Mouse (Mus musculus) liver, embryonic 14.5 days (tissue): Measurements from ENCODE around the gene Dhx58. TPM values are rescaled to one million over a fixed set of nuclear protein-coding genes. Genes with fewer than 3 reads are reported as not detected.

Experiments
- ATAC-seq: fragments of 200-750 bp; cut with Nextera tagmentation; 2 replicates; pipeline ENCODE4 v1.8.0; 2017; ENCODE audit warnings: moderate number of reproducible peaks, mild to moderate bottlenecking, moderate library complexity; ENCODE audit not compliant: insufficient read depth
- DNase-seq, 3 experiments: peaks; one replicate each; pipeline ENCODE4 v3.0.0-alpha.2; 2012 to 2013; ENCODE audit warnings: low read depth in 3 of 3, low spot score in 3 of 3
- H3K27ac ChIP-seq: fragments of 300-500 bp; sonication (generic); 2 replicates; pipeline ENCODE4 v1.5.1; 2014; ENCODE audit warnings: moderate library complexity, mild to moderate bottlenecking, control low read depth, inconsistent platforms
- H3K27me3 ChIP-seq: fragments of 300-500 bp; sonication (generic); 2 replicates; pipeline ENCODE4 v1.6.1; 2014; ENCODE audit warnings: mild to moderate bottlenecking, low read length, moderate library complexity; ENCODE audit not compliant: control insufficient read depth, insufficient read depth
- H3K36me3 ChIP-seq: fragments of 300-500 bp; sonication (generic); replicated peaks from 2 replicates; pipeline ENCODE4 v1.6.1; 2014; ENCODE audit warnings: low read depth; ENCODE audit not compliant: control insufficient read depth, insufficient read depth
- H3K4me1 ChIP-seq, 2 experiments: fragments of 200-500 bp in 1 of 2; fragments of 300-500 bp in 1 of 2; sonication (generic) in 1 of 2; replicated peaks; 2 replicates each; pipeline ENCODE4 v1.6.1; 2012 to 2014; ENCODE audit warnings: antibody characterized with exemption in 1 of 2, inconsistent platforms in 1 of 2, low read length in 1 of 2; ENCODE audit not compliant: control insufficient read depth in 2 of 2, insufficient read depth in 2 of 2
- H3K4me2 ChIP-seq: fragments of 300-500 bp; sonication (generic); 2 replicates; pipeline ENCODE4 v1.6.1; 2014; ENCODE audit warnings: low read depth, mild to moderate bottlenecking, control low read depth, moderate library complexity
- H3K4me3 ChIP-seq, 2 experiments: fragments of 200-500 bp in 1 of 2; fragments of 300-500 bp in 1 of 2; sonication (generic) in 1 of 2; 2 replicates each; pipeline ENCODE4 v1.5.1; 2012 to 2014; ENCODE audit warnings: low read depth in 2 of 2, low read length in 2 of 2, mild to moderate bottlenecking in 2 of 2, control low read depth in 1 of 2, inconsistent platforms in 1 of 2, moderate library complexity in 1 of 2; ENCODE audit not compliant: insufficient read depth in 1 of 2
- H3K9ac ChIP-seq: fragments of 300-500 bp; sonication (generic); replicated peaks from 2 replicates; pipeline ENCODE4 v1.6.1; 2014; ENCODE audit warnings: mild to moderate bottlenecking, control low read depth, moderate library complexity
- H3K9me3 ChIP-seq: fragments of 300-500 bp; sonication (generic); 2 replicates; pipeline ENCODE4 v1.6.1; 2016; ENCODE audit warnings: low read length, mixed read lengths; ENCODE audit not compliant: control insufficient read depth
- CTCF ChIP-seq: IDR thresholded peaks from 2 replicates; pipeline ENCODE4 v1.5.1; 2016; ENCODE audit warnings: antibody characterized with exemption, low read depth, control low read depth
- EP300 ChIP-seq: IDR thresholded peaks from 2 replicates; pipeline ENCODE4 v1.6.1; 2016; ENCODE audit warnings: antibody characterized with exemption, low read depth
- WGBS: fragments of 180-500 bp; shearing (Covaris S2); extraction: QIAGEN DNeasy Blood & Tissue Kit; methylation state at CpG from one replicate; pipeline ENCODE4 v1.1.7; 2014; ENCODE audit not compliant: insufficient replicate concordance; 5-methylcytosine and 5-hydroxymethylcytosine counted together
- polyA plus RNA-seq, 2 experiments: library from polyadenylated mRNA; depleted of rRNA in 1 of 2; stranded (reverse) in 1 of 2; unstranded in 1 of 2; fragments of >200 nt; fragmentation: Nextera tagmentation in 1 of 2; extraction: Ambion mirVana in 1 of 2; gene quantifications; 2 replicates each; pipeline versions ENCODE4 v1.2.1 to v1.2.3; 2012 to 2014

Dhx58 gene
- polyA plus RNA-seq, 2 experiments = 1.6 to 1.7 TPM

DNA sequence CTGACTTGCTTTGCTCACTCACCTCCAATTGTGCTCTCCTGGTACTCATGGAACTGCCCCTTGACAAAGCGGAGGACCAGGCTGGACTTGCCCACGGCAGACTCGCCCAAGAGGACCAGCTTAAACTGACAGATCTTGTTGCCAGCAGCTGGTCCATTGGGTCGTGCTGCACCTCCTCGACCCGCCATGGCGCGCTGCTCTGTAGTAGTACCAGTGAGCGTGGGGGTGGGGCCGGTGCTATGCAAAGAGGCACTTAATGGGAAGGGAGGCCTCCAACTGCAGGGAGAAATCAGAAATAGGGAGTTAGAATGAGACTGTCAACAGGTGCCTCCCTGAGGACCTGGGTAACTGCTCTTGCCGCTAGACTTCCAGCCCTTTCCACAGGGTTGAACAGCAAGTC lies 15.8 kb upstream of the Dhx58 start:
- H3K36me3 ChIP-seq = peaks cover 47% of the 10 kb centered on the region
- DNase-seq (no peak), ATAC-seq (no peak)
- H3K9me3 ChIP-seq = no peaks in the 10 kb centered on the region
- no peaks in the 10 kb centered on the region for H3K27me3 ChIP-seq
- WGBS = 87% methylated on average over 11 of the region's 11 CpGs
- no peak overlapping the region for H3K27ac ChIP-seq
- H3K4me3 ChIP-seq = no peak overlapping the region
- H3K4me2 ChIP-seq = no peak overlapping the region
- H3K4me1 ChIP-seq = peaks cover 20 to 35% of the 10 kb centered on the region in 2 experiments
- no peak overlapping the region for H3K9ac ChIP-seq
- TF ChIP-seq EP300 = no peak
- TF ChIP-seq CTCF = no peak

DNA sequence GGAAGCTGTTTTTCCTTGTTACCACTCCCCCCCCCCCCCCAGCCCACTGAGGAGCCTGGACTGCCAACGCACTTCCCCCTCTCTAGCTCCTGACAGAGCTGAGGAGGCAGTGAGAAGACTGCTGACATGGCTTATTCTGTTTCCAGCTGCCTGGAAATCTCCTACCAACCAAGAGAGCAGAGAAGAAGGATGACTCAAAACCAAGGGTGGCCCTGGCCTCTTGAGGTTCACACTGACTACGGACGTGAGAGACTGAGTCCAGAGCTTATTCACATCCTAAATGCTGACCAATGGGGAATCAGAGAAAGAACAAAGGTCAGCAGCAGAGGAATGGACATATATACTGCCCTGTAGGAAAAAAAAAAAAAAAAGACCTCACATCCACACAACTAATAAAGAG lies 15.2 kb upstream of the Dhx58 start:
- TF ChIP-seq EP300 (no peak), CTCF (no peak)
- Histone ChIP-seq H3K9ac (no peak overlapping the region), H3K9me3 (no peaks in the 10 kb centered on the region), H3K4me2 (no peak overlapping the region), H3K4me3 (no peak overlapping the region), H3K4me1 (peaks cover 20 to 35% of the 10 kb centered on the region in 2 experiments), H3K27me3 (no peaks in the 10 kb centered on the region), H3K27ac (no peak overlapping the region), H3K36me3 (peaks cover 50% of the 10 kb centered on the region)
- no peak for DNase-seq
- WGBS = 79% methylated on average over 3 of the region's 3 CpGs
- ATAC-seq = no peak

DNA sequence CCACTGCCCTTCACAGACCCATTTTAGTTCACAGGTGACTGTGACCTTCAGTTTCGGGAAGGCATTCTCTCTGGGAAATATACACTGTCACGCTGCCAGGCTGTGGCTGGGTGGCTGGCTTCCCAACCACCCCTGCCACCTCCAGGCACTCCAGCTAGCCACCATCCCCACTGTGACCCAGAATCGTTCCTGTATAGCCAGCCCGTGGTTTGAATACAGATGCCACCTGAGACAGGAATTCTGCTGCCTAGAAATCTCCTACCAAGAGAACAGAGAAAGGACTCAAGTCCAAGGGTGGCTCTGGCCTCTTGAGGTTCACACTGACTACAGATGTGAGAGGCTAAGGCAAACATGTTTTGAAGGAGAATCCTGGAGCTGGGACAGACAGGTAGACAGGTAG lies 14.8 kb upstream of the Dhx58 start:
- no peak overlapping the region for H3K4me3 ChIP-seq
- peaks cover 24 to 37% of the 10 kb centered on the region in 2 experiments for H3K4me1 ChIP-seq
- no peak for DNase-seq
- H3K9ac ChIP-seq = no peak overlapping the region
- H3K9me3 ChIP-seq = no peaks in the 10 kb centered on the region
- no peak for ATAC-seq
- H3K27ac ChIP-seq = no peak overlapping the region
- H3K36me3 ChIP-seq = peaks cover 50% of the 10 kb centered on the region
- H3K4me2 ChIP-seq = no peak overlapping the region
- H3K27me3 ChIP-seq = no peaks in the 10 kb centered on the region
- 88% methylated on average over 4 of the region's 4 CpGs for WGBS
- TF ChIP-seq EP300 = no peak
- no peak for TF ChIP-seq CTCF

DNA sequence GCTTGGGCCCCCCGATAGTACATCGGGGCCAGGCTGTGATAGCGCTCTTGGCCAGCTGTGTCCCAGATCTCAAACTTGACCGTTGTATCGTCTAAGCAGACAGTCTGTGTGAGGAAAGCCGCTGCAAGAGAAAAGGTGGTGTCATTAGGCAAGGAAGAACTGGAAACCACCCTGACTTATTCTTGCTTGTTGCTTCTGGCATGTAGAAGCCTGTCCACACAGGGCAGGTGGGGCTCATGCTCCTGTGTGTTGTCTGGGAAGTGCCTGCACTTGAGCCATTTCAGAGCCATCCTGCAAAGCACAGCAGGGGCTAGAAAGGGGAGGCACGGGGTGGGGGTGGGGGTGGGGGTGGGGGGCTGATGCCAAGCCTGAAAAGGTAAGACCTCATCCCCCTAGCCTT lies 14.4 kb upstream of the Dhx58 start:
- H3K4me3 ChIP-seq = no peak overlapping the region
- no peak overlapping the region for H3K4me2 ChIP-seq
- H3K27me3 ChIP-seq = no peaks in the 10 kb centered on the region
- H3K9me3 ChIP-seq = no peaks in the 10 kb centered on the region
- no peak for TF ChIP-seq CTCF
- TF ChIP-seq EP300 = no peak
- no peak for DNase-seq
- peaks cover 28 to 40% of the 10 kb centered on the region in 2 experiments for H3K4me1 ChIP-seq
- no peak overlapping the region for H3K9ac ChIP-seq
- no peak for ATAC-seq
- peaks cover 50% of the 10 kb centered on the region for H3K36me3 ChIP-seq
- WGBS = 87% methylated on average over 7 of the region's 7 CpGs
- no peak overlapping the region for H3K27ac ChIP-seq

DNA sequence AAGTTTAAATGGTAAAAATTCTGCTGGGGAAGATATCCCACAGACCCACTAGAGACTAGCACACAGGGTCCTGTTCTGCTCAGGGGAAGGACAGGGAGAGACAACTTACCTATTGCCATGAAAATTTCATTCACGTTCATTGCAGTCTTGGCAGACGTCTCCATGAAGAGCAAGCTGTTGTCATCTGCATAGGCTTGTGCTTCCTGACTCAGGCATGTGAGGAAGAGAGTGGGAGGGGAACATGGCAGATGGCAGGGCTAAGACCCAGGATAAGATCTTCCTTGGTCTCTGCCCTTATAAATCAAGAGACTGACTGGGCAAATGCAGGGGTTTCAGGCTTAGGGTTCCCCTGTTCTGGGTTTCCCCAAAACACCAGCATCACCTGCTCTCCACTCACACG lies 12.6 kb upstream of the Dhx58 start:
- no peak overlapping the region for H3K9ac ChIP-seq
- ATAC-seq = no peak
- H3K27ac ChIP-seq = no peak overlapping the region
- H3K4me2 ChIP-seq = no peak overlapping the region
- DNase-seq = no peak
- peaks cover 23 to 41% of the 10 kb centered on the region in 2 experiments for H3K4me1 ChIP-seq
- 75% methylated on average over 3 of the region's 3 CpGs for WGBS
- TF ChIP-seq CTCF (no peak), EP300 (no peak)
- H3K9me3 ChIP-seq = no peaks in the 10 kb centered on the region
- H3K27me3 ChIP-seq = no peaks in the 10 kb centered on the region
- peaks cover 50% of the 10 kb centered on the region for H3K36me3 ChIP-seq
- H3K4me3 ChIP-seq = no peak overlapping the region
